Mouse (Mus musculus): ENCODE data around the gene Synpo2l.

DNA sequence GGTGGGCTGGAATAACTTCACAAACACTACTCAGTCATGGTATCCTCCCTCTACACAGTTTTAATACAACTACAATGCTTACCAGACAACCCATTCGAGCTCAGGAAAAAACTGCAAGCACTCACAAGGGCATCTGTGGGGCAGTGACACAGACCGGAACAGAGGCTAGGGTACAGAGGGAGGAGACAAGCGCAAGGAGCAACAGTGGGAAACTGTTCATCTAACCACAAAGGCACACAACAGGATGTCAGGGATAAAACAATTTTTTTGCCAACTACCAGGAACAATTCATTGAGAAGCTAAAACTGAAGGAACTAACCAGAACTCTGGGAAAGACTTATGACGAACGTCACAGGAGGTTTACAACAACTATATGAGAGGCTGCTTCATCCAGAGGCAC lies 49.9 kb downstream of the Synpo2l start:
- no peak for TF ChIP-seq ZC3H11A (IDR thresholded peaks at IDR 0.05; ENCODE audit: borderline replicate concordance, low read depth, low read length)
- TF ChIP-seq ZNF384 (IDR thresholded peaks at IDR 0.05; ENCODE audit: low read depth, low read length), result no peak
